Mouse (Mus musculus) layer of hippocampus, postnatal 25 days (tissue): Measurements from ENCODE around the gene Tln2. TPM values are rescaled to one million over a fixed set of nuclear protein-coding genes. Genes with fewer than 3 reads are reported as not detected.

Experiments
- DNase-seq, 2 experiments: peaks; one replicate each; pipeline ENCODE4 v3.0.0; 2022; ENCODE audit warnings: mixed read lengths in 2 of 2, low spot score in 1 of 2; ENCODE audit errors: extremely low spot score in 1 of 2
- total RNA-seq, 2 experiments: library from RNA; stranded (reverse); gene quantifications; 2 replicates each; pipeline ENCODE4 v1.2.3; 2021

Tln2 gene
- total RNA-seq, 2 experiments from 2014 or later: 89.9 to 104 TPM

GRCm38 (mm10) chr9:67384028-67384590, 175.4 kb downstream of the Tln2 start:
- no peak for DNase-seq

GRCm38 (mm10) chr9:67380095-67380494, 179.4 kb downstream of the Tln2 start:
- no peak for DNase-seq

GRCm38 (mm10) chr9:67378772-67379171, 180.7 kb downstream of the Tln2 start:
- no peak for DNase-seq

- DNase-seq: no peak
Measured at GRCm38 (mm10) chr9:67368078-67368477, 191.4 kb downstream of the Tln2 start.

- no peak for DNase-seq
Measured at GRCm38 (mm10) chr9:67362511-67362910, 197.0 kb downstream of the Tln2 start.

GRCm38 (mm10) chr9:67362053-67362452, 197.4 kb downstream of the Tln2 start:
- DNase-seq: no peak

GRCm38 (mm10) chr9:67361511-67361910, 198.0 kb downstream of the Tln2 start:
- no peak for DNase-seq

GRCm38 (mm10) chr9:67354356-67354755, 205.1 kb downstream of the Tln2 start:
- no peak for DNase-seq

GRCm38 (mm10) chr9:67353365-67353764, 206.1 kb downstream of the Tln2 start:
- DNase-seq: no peak

- DNase-seq: no peak
Measured at GRCm38 (mm10) chr9:67348983-67349382, 210.5 kb downstream of the Tln2 start.

GRCm38 (mm10) chr9:67347184-67347583, 212.3 kb downstream of the Tln2 start:
- no peak for DNase-seq

- DNase-seq: no peak
Measured at GRCm38 (mm10) chr9:67331281-67331680, 228.2 kb downstream of the Tln2 start.

GRCm38 (mm10) chr9:67328451-67328850, 231.1 kb downstream of the Tln2 start:
- DNase-seq: no peak

- DNase-seq: no peak
Measured at GRCm38 (mm10) chr9:67321886-67322285, 237.6 kb downstream of the Tln2 start.

GRCm38 (mm10) chr9:67315356-67315755, 244.1 kb downstream of the Tln2 start:
- peak in 1 of 2 experiments; percentile 69 for DNase-seq

GRCm38 (mm10) chr9:67304992-67305391, 254.5 kb downstream of the Tln2 start:
- DNase-seq: no peak

- no peak for DNase-seq
Measured at GRCm38 (mm10) chr9:67303986-67304385, 255.5 kb downstream of the Tln2 start.

- DNase-seq: no peak
Measured at GRCm38 (mm10) chr9:67303038-67303437, 256.5 kb downstream of the Tln2 start.

GRCm38 (mm10) chr9:67302386-67302989, 257.0 kb downstream of the Tln2 start:
- DNase-seq: no peak

GRCm38 (mm10) chr9:67301571-67301970, 257.9 kb downstream of the Tln2 start:
- no peak for DNase-seq

GRCm38 (mm10) chr9:67300769-67301168, 258.7 kb downstream of the Tln2 start:
- DNase-seq: no peak

GRCm38 (mm10) chr9:67300346-67300745, 259.2 kb downstream of the Tln2 start:
- DNase-seq: no peak
